Mouse (Mus musculus): ENCODE results near the gene Zkscan14.

Zkscan14 gene

DNA sequence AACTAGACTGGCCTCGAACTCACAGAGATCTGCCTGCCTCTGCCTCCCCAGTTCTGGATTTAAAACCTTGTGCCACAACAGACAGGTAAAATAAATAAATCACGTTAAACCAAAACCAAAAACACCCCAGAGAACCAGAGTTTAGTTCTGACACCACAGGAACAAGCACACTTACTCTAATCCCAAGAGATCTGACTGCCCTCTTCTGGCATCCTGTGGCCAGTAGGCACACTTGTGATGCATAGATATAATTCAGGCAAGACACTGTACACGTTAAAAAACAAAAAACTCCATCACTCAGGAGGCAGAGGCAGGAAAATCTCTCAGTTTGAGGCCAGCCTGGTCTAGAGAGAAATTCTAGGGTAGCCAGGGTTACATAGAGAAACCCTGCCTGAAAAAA lies 778 bp upstream of the Zkscan14 start:
- DNase-seq = no peak

DNA sequence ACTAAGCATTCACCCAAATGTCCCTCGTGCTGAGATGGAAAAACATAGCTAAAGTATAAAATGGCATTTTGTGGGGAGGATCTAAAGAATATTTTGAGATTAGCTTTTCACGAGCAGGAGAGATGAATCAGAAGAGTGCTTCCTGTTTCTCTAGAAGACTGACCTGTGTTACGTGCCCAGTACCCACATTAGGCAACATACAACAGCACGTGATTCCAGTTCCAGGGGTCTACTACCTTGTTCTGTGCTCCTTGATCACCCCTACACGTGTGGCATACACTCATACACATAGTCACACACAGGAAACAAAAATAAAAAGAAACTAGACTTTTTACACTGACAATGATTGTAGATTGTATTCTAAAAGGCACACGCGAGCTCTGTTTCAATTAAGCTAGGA lies 1.3 kb downstream of the Zkscan14 start:
- no peak for DNase-seq

DNA sequence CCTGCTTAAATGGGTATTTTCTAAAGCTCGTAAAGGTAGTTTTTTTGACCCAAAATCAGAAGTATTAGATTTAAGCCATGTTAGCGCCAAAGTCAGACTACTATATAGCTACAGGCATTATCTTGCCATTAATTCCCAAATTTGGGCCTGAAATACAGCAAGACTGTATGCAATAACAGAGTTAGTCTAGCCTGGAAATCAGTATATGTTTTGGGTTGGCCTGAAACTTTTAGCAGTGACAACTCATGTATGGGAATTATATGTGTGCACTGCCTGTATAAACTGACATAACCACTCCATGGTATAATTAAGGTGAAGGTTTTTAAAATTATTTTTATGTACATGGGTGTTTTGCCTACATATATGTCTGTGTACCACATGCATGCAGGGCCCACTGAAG lies 9.7 kb downstream of the Zkscan14 start, which contains the start of gene Atp5j2:
TSS of gene Atp5j2 (minus strand) at position 101 of the 400 bp plus-strand sequence.
- no peak for DNase-seq

DNA sequence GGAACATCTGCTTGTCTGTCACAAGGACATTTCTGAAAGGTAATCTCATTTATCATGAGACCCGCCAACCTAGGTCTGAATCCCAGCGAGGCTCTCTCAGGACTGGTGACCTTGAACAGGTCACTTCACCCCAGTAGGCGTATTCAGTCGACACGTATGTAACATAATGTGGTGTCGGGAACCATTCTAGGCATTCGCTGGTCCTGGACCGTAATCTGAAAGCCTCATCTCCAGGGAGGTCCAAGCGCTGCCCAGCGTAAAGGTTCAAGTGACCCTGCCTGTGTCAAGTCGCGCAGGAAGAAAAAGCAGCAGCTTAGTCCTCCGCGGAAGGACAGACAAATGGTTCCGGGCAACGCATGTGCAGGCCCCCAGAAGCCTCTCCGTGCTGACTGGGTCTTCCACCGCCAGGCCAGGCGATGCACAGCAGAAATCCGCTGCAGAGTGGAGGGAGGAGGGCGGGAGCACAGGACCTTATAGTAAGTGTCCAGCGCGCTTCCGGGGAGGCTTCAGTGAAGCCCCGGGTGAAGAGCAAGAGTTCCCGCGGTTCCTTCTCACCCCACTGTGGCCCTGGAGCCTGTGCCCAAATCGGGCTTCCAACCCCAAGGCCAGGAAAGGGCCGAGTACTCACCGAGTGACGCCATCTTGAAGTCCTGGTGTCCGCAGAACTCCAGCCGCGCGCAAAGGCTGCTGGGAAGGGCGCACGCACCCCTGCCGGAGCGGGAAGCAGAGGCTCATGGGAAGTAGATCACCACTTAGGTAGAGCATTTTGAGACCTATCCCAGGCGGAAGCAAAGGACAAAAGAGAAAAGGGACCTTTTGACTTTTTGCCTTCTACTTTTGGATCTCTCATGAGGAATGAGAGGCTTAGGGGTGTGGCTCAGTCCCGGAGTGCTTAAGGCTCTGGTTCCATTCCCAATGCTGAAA lies 10.5 kb downstream of the Zkscan14 start:
- DNase-seq = peak; percentile 86 to 88

DNA sequence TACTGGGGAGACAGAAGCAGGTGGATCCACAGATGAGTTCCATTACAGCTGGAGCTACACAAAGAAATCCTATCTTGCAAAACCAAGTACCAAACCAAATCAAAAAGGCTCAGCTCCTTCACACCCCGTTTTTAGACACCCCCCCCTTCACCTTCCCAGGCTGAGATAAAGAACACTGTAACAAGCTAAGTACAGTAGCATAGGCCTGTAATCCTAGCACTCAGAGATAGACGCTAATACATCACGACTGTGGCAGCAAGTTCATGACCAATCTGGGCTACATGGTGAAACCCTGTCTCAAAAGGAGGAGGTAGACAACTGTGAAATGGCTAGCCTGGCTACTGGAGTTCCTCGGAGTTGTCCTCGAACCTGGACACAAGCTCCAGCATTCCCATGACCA lies 11.3 kb downstream of the Zkscan14 start:
- DNase-seq = no peak

DNA sequence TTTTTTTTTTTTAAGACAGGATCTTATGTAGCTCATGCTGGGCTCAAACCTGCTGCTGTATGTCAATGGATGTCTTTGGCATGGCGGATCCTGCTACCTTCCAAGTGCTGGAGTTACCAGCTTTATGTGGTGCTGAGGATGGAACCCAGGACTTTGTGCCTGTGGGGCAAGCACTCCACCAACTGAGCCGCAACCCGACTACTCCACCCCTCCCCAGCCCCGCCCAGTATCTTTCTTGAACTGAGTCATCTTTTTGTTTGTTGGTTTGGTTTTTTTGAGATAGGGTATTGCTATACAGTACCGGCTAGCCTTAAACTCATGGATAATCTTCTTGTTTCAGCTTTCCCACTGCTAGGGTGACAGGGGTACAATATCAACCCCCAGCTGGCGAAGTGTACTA lies 12.3 kb downstream of the Zkscan14 start:
- no peak for DNase-seq

DNA sequence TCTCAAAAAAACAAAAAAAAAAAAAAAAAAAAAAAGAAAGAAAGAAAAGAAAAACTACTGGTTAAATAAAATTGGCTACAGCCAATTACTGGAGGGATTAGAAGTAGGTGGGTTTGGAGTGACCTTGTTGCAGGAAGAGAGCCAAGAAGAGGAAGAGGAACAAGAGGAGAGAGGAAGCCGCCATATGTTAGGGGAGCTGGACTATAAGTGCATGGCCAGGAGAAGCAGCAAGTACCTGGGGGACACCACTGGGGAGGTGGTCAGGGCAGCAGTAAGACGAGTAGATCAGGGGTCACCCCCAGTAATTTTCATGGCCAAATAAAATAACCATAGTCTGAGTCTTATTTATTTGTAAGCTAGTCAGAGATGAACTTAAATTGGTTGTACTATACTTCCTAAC lies 16.4 kb downstream of the Zkscan14 start:
- DNase-seq = no peak

DNA sequence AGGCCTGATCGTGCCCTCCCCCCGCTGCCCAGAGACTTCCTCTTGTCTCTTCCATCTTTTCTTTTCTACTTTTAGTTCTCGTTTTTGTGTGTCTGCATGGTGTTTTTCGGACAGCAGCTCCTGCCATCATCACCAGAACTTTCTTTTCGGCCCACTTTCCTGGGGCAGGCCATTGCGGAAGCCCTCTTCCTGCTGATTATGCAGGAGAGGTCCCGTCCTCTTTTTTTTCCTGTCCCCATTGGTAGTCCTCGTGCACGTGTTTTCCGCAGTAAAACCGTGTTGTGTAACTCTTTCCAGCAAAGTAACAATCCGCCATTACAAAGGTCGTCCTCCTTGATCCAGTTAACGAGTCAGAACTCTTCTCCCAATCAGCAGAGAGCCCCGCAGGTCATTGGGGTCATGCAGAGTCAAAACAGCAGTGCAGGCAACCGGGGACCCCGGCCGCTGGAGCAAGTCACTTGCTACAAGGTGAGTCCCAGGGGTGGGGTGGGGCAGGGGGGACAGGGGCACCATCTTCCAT lies 23.1 kb downstream of the Zkscan14 start:
- no peak for DNase-seq

DNA sequence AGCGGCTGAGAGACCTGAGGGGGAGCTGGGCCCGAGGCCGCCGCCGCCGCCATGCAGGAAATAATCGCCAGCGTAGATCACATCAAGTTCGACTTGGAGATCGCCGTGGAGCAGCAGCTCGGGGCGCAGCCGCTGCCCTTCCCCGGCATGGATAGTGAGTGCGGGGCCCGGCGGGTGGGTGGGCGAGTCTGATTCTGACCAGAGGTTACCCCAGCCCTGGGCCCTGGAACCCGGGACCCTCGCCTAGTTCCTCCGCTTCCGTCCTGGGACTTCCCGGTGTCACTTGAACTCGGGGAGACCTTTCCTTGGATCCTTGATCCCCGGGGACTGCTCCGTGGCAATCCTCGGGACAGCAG lies 34.4 kb downstream of the Zkscan14 start:
- DNase-seq = no peak

DNA sequence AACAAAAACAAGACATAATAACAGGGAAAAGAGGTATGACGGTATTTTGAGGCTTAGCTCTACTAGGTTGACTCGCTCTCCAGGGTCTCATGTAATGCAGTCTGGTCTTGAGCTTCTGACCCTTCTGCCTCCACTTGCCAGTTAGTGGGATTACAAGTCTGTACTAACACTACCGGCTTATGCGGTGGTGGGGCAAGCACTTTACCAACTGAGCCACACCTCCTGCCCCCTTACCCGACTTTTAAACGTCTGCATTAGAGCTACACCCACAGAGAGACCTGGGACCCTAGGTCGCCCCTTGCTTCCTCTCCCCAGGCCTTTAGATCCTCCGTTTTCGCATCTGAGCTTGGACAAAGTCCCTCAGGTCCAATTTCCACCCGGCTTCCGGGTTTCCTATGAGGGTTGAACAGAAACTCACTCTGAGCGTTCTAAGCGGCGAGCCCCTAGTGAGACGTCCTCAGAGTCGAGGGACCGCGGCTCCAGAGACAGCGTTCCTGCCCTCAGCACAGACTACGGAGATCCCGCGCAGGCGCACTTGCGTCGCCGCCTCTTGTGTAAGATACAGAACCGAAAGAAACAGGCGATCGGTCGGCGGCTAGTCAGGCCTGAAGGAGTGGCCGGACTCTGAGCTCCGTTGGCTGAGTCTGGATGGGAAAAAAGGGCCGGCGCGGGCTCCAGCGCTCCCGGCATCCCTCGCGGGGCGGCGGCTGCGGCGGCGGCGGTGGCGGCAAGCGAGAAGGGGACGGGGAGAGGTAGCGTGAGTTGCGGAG lies 34.9 kb downstream of the Zkscan14 start, which contains the start of the genes Ptcd1 and Cpsf4:
TSS of gene Ptcd1 (minus strand) at position 573 of the 770 bp plus-strand sequence.
TSS of gene Cpsf4 (plus strand) at position 678 of the 770 bp plus-strand sequence.
- peak; percentile 99 for DNase-seq

DNA sequence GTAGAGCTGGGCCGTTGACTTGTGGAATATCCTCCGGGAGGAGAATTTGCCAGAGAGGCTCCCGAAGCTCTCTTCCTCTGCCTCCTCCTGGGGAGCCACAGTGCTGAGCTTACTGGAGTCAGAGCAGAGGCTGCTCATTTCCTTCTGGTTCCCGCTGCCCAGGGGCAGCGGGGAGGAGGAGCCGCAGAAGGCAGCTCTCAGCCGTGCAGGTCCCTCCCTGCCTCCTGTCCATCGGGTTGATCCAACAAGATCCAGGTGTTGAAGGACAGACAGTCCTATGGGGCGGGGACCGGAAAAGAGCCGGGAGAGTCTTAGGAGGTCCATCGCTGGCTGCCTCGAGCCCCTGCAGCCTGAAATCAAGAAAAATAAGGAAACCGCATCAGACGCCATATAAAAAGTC lies 36.5 kb downstream of the Zkscan14 start:
- DNase-seq = no peak

DNA sequence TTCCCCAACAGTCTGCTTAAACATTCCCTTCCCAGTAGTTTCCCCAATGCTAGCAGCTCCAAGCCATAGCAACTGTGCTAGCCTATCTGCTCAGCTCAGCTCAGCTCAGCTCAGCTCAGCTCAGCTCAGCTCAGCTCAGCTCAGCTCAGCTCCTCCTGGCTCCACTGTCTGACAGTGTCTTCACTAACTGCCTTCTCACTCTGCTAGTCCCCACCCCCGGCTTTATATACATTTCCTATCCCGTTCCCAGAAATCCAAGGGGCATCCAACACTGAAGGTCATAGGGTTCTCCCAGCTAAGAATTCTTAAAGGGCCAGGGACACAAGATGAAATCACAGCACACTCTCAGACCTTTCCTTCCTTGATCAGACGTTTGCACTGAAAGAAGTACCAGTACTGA lies 37.0 kb downstream of the Zkscan14 start:
- no peak for DNase-seq

DNA sequence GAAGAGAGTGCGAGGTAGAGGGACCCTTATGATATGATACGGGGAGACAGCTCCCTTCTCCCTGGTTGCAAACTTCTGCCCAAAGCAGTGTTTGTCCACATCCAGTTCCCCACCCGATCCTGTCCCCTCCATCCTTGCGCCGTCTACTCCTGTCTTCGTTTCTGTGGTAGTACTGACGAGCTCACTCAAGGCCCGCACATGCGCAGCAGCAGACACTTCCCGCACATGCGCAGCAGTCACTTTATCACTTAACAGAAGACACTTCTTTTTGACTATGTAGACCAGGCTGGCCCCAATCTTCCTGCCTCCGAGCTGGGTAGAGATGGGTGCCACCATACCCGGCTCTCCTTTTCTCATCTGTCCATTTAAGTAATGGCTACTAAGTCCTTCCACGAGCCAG lies 40.3 kb downstream of the Zkscan14 start:
- DNase-seq = no peak

DNA sequence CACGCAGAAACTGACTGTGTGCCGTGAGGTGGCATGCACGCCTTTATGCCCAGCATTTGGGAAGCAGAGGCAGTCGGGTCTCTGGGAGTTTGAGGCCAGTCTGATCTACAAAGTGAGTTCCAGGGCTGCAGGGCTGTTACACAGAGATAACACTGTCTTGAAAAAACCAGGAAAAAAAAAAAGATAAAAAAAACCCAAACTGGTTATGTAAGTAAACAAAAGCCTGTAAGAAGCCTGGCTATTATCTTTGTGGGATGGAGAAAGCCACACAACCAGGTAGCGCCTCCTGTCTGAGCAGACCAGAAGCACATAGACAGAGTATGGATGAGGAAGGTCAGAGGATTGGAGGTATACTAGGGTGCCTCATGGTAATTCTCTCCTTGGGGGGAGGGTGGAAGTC lies 49.0 kb downstream of the Zkscan14 start:
- DNase-seq = no peak

DNA sequence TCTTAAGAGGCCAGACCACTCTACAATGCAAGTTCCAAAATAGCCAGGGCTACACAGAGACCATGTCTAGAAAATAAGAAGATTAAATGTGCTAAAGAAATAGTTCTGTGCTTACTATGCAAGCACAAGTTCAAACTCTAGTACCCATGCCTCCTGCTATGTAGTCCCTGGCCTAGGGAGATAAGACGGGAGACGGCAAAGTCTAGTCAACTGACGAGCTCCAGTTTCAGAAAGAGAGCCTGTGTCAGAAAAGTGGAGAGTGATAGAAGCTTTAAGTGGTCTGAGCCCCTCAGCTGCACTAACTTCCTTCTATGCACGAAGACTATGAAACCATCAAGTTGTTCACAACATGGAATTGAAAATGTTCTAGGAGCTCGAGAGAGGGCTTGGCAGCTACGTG lies 52.4 kb downstream of the Zkscan14 start:
- DNase-seq = no peak

DNA sequence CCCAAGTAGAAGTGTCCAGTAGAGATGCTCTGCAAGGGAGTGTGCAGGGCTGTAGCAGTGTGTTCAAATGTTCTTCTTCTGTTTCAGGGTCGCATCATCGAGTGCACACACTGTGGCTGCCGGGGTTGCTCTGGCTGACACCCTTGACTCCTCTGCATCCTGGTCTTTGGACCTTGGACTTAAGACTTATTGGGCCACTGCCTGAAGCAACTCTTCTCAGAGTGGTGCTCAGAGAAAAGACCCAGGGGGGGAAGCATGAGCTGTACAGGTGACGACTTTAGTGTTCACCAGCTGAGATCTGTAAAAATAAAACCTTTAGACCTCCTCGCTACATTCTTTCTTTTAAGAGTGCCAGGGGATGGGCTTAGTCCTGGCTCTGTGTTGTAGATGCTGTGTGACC lies 53.9 kb downstream of the Zkscan14 start:
- DNase-seq = no peak
